Mouse (Mus musculus): Measurements from ENCODE around the gene Fbxo47. TPM values are rescaled to one million over a fixed set of nuclear protein-coding genes. Genes with fewer than 3 reads are reported as not detected.
"Not testable (repeated sequence)": the region's sequence is repeated elsewhere in the genome, so short reads cannot be mapped to it uniquely, and the experiment has no call there.

The Fbxo47 gene
- polyA plus RNA-seq, 1 experiment from 2014 or later: 1.0 TPM

GRCm38 (mm10) chr11:97874396-97874795 lies 9.6 kb downstream of the Fbxo47 start:
- Histone ChIP-seq H3K36me3 (ENCODE audit: control insufficient read depth, insufficient read depth, low read length) (no peaks in the 10 kb centered on the region), H3K9ac (ENCODE audit: low read length) (no peak overlapping the region), H3K4me3 (ENCODE audit: low read depth, low read length) (no peak overlapping the region), H3K27ac (replicated peaks; ENCODE audit: low read depth, low read length) (no peak overlapping the region), H3K4me2 (ENCODE audit: low read depth, severe bottlenecking) (no peak overlapping the region), H3K9me3 (ENCODE audit: control insufficient read depth, low read length) (no peaks in the 10 kb centered on the region), H3K27me3 (ENCODE audit: control insufficient read depth, insufficient read depth, low read length) (no peaks in the 10 kb centered on the region), H3K4me1 (ENCODE audit: control insufficient read depth, insufficient read depth, low read length) (no peaks in the 10 kb centered on the region)
- WGBS: 93% methylated on average over 1 of the region's 1 CpGs
- no peak for ATAC-seq (ENCODE audit: insufficient number of reproducible peaks, low FRiP score, low TSS enrichment, low read depth)
- no peak for DNase-seq (ENCODE audit: low spot score)

GRCm38 (mm10) chr11:97872378-97872777 lies 11.6 kb downstream of the Fbxo47 start:
- not testable (repeated sequence) for ATAC-seq (ENCODE audit: insufficient number of reproducible peaks, low FRiP score, low TSS enrichment, low read depth); H3K4me2 ChIP-seq (ENCODE audit: low read depth, severe bottlenecking); H3K27ac ChIP-seq (replicated peaks; ENCODE audit: low read depth, low read length); H3K27me3 ChIP-seq (ENCODE audit: control insufficient read depth, insufficient read depth, low read length); H3K4me3 ChIP-seq (ENCODE audit: low read depth, low read length); H3K9me3 ChIP-seq (ENCODE audit: control insufficient read depth, low read length); H3K4me1 ChIP-seq (ENCODE audit: control insufficient read depth, insufficient read depth, low read length); DNase-seq (ENCODE audit: low spot score); H3K9ac ChIP-seq (ENCODE audit: low read length); H3K36me3 ChIP-seq (ENCODE audit: control insufficient read depth, insufficient read depth, low read length)
- 86% methylated on average over 5 of the region's 5 CpGs for WGBS

- H3K4me2 ChIP-seq (ENCODE audit: low read depth, severe bottlenecking): no peak overlapping the region
- H3K36me3 ChIP-seq (ENCODE audit: control insufficient read depth, insufficient read depth, low read length): no peaks in the 10 kb centered on the region
- ATAC-seq (ENCODE audit: insufficient number of reproducible peaks, low FRiP score, low TSS enrichment, low read depth) (no peak), DNase-seq (ENCODE audit: low spot score) (no peak)
- H3K27me3 ChIP-seq (ENCODE audit: control insufficient read depth, insufficient read depth, low read length): no peaks in the 10 kb centered on the region
- H3K9ac ChIP-seq (ENCODE audit: low read length): no peak overlapping the region
- WGBS: 88% methylated on average over 3 of the region's 3 CpGs
- no peak overlapping the region for H3K4me3 ChIP-seq (ENCODE audit: low read depth, low read length)
- no peak overlapping the region for H3K27ac ChIP-seq (replicated peaks; ENCODE audit: low read depth, low read length)
- H3K9me3 ChIP-seq (ENCODE audit: control insufficient read depth, low read length): no peaks in the 10 kb centered on the region
- no peaks in the 10 kb centered on the region for H3K4me1 ChIP-seq (ENCODE audit: control insufficient read depth, insufficient read depth, low read length)
Observed at GRCm38 (mm10) chr11:97867591-97867990, 16.4 kb downstream of the Fbxo47 start.

- Histone ChIP-seq H3K9ac (ENCODE audit: low read length) (no peak overlapping the region), H3K4me3 (ENCODE audit: low read depth, low read length) (no peak overlapping the region), H3K4me2 (ENCODE audit: low read depth, severe bottlenecking) (no peak overlapping the region), H3K27ac (replicated peaks; ENCODE audit: low read depth, low read length) (no peak overlapping the region), H3K36me3 (ENCODE audit: control insufficient read depth, insufficient read depth, low read length) (no peaks in the 10 kb centered on the region), H3K9me3 (ENCODE audit: control insufficient read depth, low read length) (no peaks in the 10 kb centered on the region), H3K27me3 (ENCODE audit: control insufficient read depth, insufficient read depth, low read length) (no peaks in the 10 kb centered on the region), H3K4me1 (ENCODE audit: control insufficient read depth, insufficient read depth, low read length) (no peaks in the 10 kb centered on the region)
- DNase-seq (ENCODE audit: low spot score): no peak
- WGBS: 96% methylated on average over 3 of the region's 3 CpGs
- ATAC-seq (ENCODE audit: insufficient number of reproducible peaks, low FRiP score, low TSS enrichment, low read depth): no peak
Observed at GRCm38 (mm10) chr11:97866091-97866888, 17.7 kb downstream of the Fbxo47 start.

- Histone ChIP-seq H3K36me3 (ENCODE audit: control insufficient read depth, insufficient read depth, low read length) (no peaks in the 10 kb centered on the region), H3K4me1 (ENCODE audit: control insufficient read depth, insufficient read depth, low read length) (no peaks in the 10 kb centered on the region), H3K27me3 (ENCODE audit: control insufficient read depth, insufficient read depth, low read length) (no peaks in the 10 kb centered on the region), H3K9ac (ENCODE audit: low read length) (no peak overlapping the region), H3K27ac (replicated peaks; ENCODE audit: low read depth, low read length) (no peak overlapping the region), H3K4me3 (ENCODE audit: low read depth, low read length) (no peak overlapping the region), H3K4me2 (ENCODE audit: low read depth, severe bottlenecking) (no peak overlapping the region), H3K9me3 (ENCODE audit: control insufficient read depth, low read length) (no peaks in the 10 kb centered on the region)
- no peak for ATAC-seq (ENCODE audit: insufficient number of reproducible peaks, low FRiP score, low TSS enrichment, low read depth)
- WGBS: 89% methylated on average over 5 of the region's 5 CpGs
- no peak for DNase-seq (ENCODE audit: low spot score)
Observed at GRCm38 (mm10) chr11:97865421-97865820, 18.5 kb downstream of the Fbxo47 start.

- Histone ChIP-seq H3K9me3 (ENCODE audit: control insufficient read depth, low read length) (no peaks in the 10 kb centered on the region), H3K4me3 (ENCODE audit: low read depth, low read length) (no peak overlapping the region), H3K4me2 (ENCODE audit: low read depth, severe bottlenecking) (no peak overlapping the region), H3K27ac (replicated peaks; ENCODE audit: low read depth, low read length) (no peak overlapping the region), H3K27me3 (ENCODE audit: control insufficient read depth, insufficient read depth, low read length) (no peaks in the 10 kb centered on the region), H3K9ac (ENCODE audit: low read length) (no peak overlapping the region), H3K36me3 (ENCODE audit: control insufficient read depth, insufficient read depth, low read length) (no peaks in the 10 kb centered on the region), H3K4me1 (ENCODE audit: control insufficient read depth, insufficient read depth, low read length) (no peaks in the 10 kb centered on the region)
- ATAC-seq (ENCODE audit: insufficient number of reproducible peaks, low FRiP score, low TSS enrichment, low read depth) (no peak), DNase-seq (ENCODE audit: low spot score) (no peak)
- WGBS: 44% methylated on average over 2 of the region's 2 CpGs
Observed at GRCm38 (mm10) chr11:97862148-97862547, 21.8 kb downstream of the Fbxo47 start.

GRCm38 (mm10) chr11:97855473-97855872 lies 28.5 kb downstream of the Fbxo47 start:
- 88% methylated on average over 2 of the region's 2 CpGs for WGBS
- Histone ChIP-seq H3K4me1 (ENCODE audit: control insufficient read depth, insufficient read depth, low read length) (no peaks in the 10 kb centered on the region), H3K27ac (replicated peaks; ENCODE audit: low read depth, low read length) (no peak overlapping the region), H3K36me3 (ENCODE audit: control insufficient read depth, insufficient read depth, low read length) (no peaks in the 10 kb centered on the region), H3K9me3 (ENCODE audit: control insufficient read depth, low read length) (no peaks in the 10 kb centered on the region), H3K27me3 (ENCODE audit: control insufficient read depth, insufficient read depth, low read length) (no peaks in the 10 kb centered on the region), H3K4me2 (ENCODE audit: low read depth, severe bottlenecking) (no peak overlapping the region), H3K9ac (ENCODE audit: low read length) (no peak overlapping the region), H3K4me3 (ENCODE audit: low read depth, low read length) (no peak overlapping the region)
- ATAC-seq (ENCODE audit: insufficient number of reproducible peaks, low FRiP score, low TSS enrichment, low read depth): no peak
- no peak for DNase-seq (ENCODE audit: low spot score)

GRCm38 (mm10) chr11:97851601-97852000 lies 32.4 kb downstream of the Fbxo47 start:
- Histone ChIP-seq H3K9ac (ENCODE audit: low read length) (no peak overlapping the region), H3K4me3 (ENCODE audit: low read depth, low read length) (no peak overlapping the region)
- 86% methylated on average over 2 of the region's 2 CpGs for WGBS

GRCm38 (mm10) chr11:97850367-97850766 lies 33.6 kb downstream of the Fbxo47 start:
- Histone ChIP-seq H3K4me1 (ENCODE audit: control insufficient read depth, insufficient read depth, low read length) (no peaks in the 10 kb centered on the region), H3K4me3 (ENCODE audit: low read depth, low read length) (no peak overlapping the region), H3K27me3 (ENCODE audit: control insufficient read depth, insufficient read depth, low read length) (no peaks in the 10 kb centered on the region), H3K27ac (replicated peaks; ENCODE audit: low read depth, low read length) (no peak overlapping the region), H3K9ac (ENCODE audit: low read length) (no peak overlapping the region), H3K9me3 (ENCODE audit: control insufficient read depth, low read length) (no peaks in the 10 kb centered on the region), H3K36me3 (ENCODE audit: control insufficient read depth, insufficient read depth, low read length) (no peaks in the 10 kb centered on the region), H3K4me2 (ENCODE audit: low read depth, severe bottlenecking) (no peak overlapping the region)
- DNase-seq (ENCODE audit: low spot score) (no peak), ATAC-seq (ENCODE audit: insufficient number of reproducible peaks, low FRiP score, low TSS enrichment, low read depth) (no peak)
- WGBS: 65% methylated on average over 6 of the region's 6 CpGs

More at GRCm38 (mm10) chr11:97851601-97852000, 32.4 kb downstream of the Fbxo47 start:
- Histone ChIP-seq H3K27me3 (ENCODE audit: control insufficient read depth, insufficient read depth, low read length) (no peaks in the 10 kb centered on the region), H3K4me1 (ENCODE audit: control insufficient read depth, insufficient read depth, low read length) (no peaks in the 10 kb centered on the region), H3K9me3 (ENCODE audit: control insufficient read depth, low read length) (no peaks in the 10 kb centered on the region), H3K27ac (replicated peaks; ENCODE audit: low read depth, low read length) (no peak overlapping the region), H3K4me2 (ENCODE audit: low read depth, severe bottlenecking) (no peak overlapping the region), H3K36me3 (ENCODE audit: control insufficient read depth, insufficient read depth, low read length) (no peaks in the 10 kb centered on the region)
- DNase-seq (ENCODE audit: low spot score) (no peak), ATAC-seq (ENCODE audit: insufficient number of reproducible peaks, low FRiP score, low TSS enrichment, low read depth) (no peak)

Data from limb, embryonic 11.5 days (tissue).